Mouse (Mus musculus): ENCODE data around the gene Slc22a30.
"Not testable (repeated sequence)": the region's sequence is repeated elsewhere in the genome, so short reads cannot be mapped to it uniquely, and the experiment has no call there.

GRCm38 (mm10) chr19:8407290-8408021 is 2.5 kb upstream of the Slc22a30 start:
- not testable (repeated sequence) for TF ChIP-seq NANOG (IDR thresholded peaks at IDR 0.05; ENCODE audit: borderline replicate concordance, low read length); CTCF (conservative IDR thresholded peaks at IDR 0.05; ENCODE audit: low read length); POU5F1 (IDR thresholded peaks at IDR 0.05; ENCODE audit: borderline replicate concordance, low read length)
